Mouse (Mus musculus) lung, postnatal 4 days (tissue): ENCODE data around the gene Tnfsf14.

Experiments used
- DNase-seq, 2 experiments: peaks; one replicate each; pipeline ENCODE4 v3.0.0; 2021

Tnfsf14 gene

GRCm38 (mm10) chr17:57201841-57202724, 8.1 kb upstream of the Tnfsf14 start:
- no peak for DNase-seq

GRCm38 (mm10) chr17:57198252-57198651, 4.3 kb upstream of the Tnfsf14 start:
- no peak for DNase-seq

- no peak for DNase-seq
Measured at GRCm38 (mm10) chr17:57195326-57196010, 1.5 kb upstream of the Tnfsf14 start.

- no peak for DNase-seq
Measured at GRCm38 (mm10) chr17:57194771-57195170, 794 bp upstream of the Tnfsf14 start.

- DNase-seq: no peak
Measured at GRCm38 (mm10) chr17:57188510-57189192, 5.3 kb downstream of the Tnfsf14 start.

- DNase-seq: no peak
Measured at GRCm38 (mm10) chr17:57185641-57186040, 8.3 kb downstream of the Tnfsf14 start.

- DNase-seq: no peak
Measured at GRCm38 (mm10) chr17:57182871-57183270, 11.1 kb downstream of the Tnfsf14 start.

- peak in 1 of 2 experiments; percentile 36 for DNase-seq
Measured at GRCm38 (mm10) chr17:57180363-57180762, 13.6 kb downstream of the Tnfsf14 start.

GRCm38 (mm10) chr17:57173351-57173750, 20.6 kb downstream of the Tnfsf14 start:
- no peak for DNase-seq

GRCm38 (mm10) chr17:57172378-57172777, 21.6 kb downstream of the Tnfsf14 start:
- DNase-seq: peak in 1 of 2 experiments; percentile 34

GRCm38 (mm10) chr17:57170616-57171260, 23.2 kb downstream of the Tnfsf14 start:
- DNase-seq: no peak

GRCm38 (mm10) chr17:57166800-57167791, 26.9 kb downstream of the Tnfsf14 start:
- peak; percentile 80 to 90 for DNase-seq

- no peak for DNase-seq
Measured at GRCm38 (mm10) chr17:57153787-57154186, 40.2 kb downstream of the Tnfsf14 start.

GRCm38 (mm10) chr17:57153006-57153405, 41.0 kb downstream of the Tnfsf14 start:
- no peak for DNase-seq

GRCm38 (mm10) chr17:57148994-57149803, 44.8 kb downstream of the Tnfsf14 start, which contains the start of gene Cd70:
Cd70 (minus strand) TSS chr17:57149777.
- DNase-seq: no peak

- DNase-seq: no peak
Measured at GRCm38 (mm10) chr17:57148343-57148742, 45.6 kb downstream of the Tnfsf14 start.

- no peak for DNase-seq
Measured at GRCm38 (mm10) chr17:57145115-57145514, 48.9 kb downstream of the Tnfsf14 start.

GRCm38 (mm10) chr17:57143704-57144103, 50.3 kb downstream of the Tnfsf14 start:
- DNase-seq: no peak

- DNase-seq: no peak
Measured at GRCm38 (mm10) chr17:57139708-57140107, 54.3 kb downstream of the Tnfsf14 start.
